Mouse (Mus musculus) left cerebral cortex, postnatal 25 days (tissue): Measurements from ENCODE around the gene Emid1. TPM values are rescaled to one million over a fixed set of nuclear protein-coding genes. Genes with fewer than 3 reads are reported as not detected.

ENCODE experiments used
- total RNA-seq, 2 experiments: library from RNA; stranded (reverse); gene quantifications; 2 replicates each; pipeline ENCODE4 v1.2.3; 2021

Emid1 gene
- total RNA-seq, 2 experiments from 2014 or later = 9.7 to 11.8 TPM

Other genes with a start within 250 kb of the Emid1 start
- 10 to 100 TPM; 41.3 to 44.4 TPM for gene Nefh, start 204.2 kb downstream of the Emid1 start, total RNA-seq
- 100 to 1,000 TPM; 149 to 152 TPM for gene Ap1b1, start 165.4 kb downstream of the Emid1 start, total RNA-seq
- 10 to 100 TPM; 68.0 to 80.4 TPM for gene Rasl10a, start 94.1 kb downstream of the Emid1 start, total RNA-seq
- gene Gas2l1, start 86.9 kb downstream of the Emid1 start, total RNA-seq = 10 to 100 TPM; 82.5 to 95.0 TPM
- gene Rhbdd3, start 53.3 kb downstream of the Emid1 start, total RNA-seq = 10 to 100 TPM; 20.9 to 21.0 TPM
- gene Ewsr1, start 53.0 kb downstream of the Emid1 start, total RNA-seq = 100 to 1,000 TPM; 259 to 301 TPM
- gene Kremen1, start 109.3 kb upstream of the Emid1 start, total RNA-seq = 10 to 100 TPM; 14.0 to 15.9 TPM